Mouse (Mus musculus): ENCODE results near the gene Ripply3. TPM values are rescaled to one million over a fixed set of nuclear protein-coding genes. Genes with fewer than 3 reads are reported as not detected.

The Ripply3 gene
- polyA plus RNA-seq, 1 experiment from 2014 or later, result 4.8 TPM

- no peak overlapping the region for H3K4me3 ChIP-seq
- H3K36me3 ChIP-seq, result no peaks in the 10 kb centered on the region
- peaks cover 7% of the 10 kb centered on the region; the same call in 1 of the 2 replicates for H3K4me1 ChIP-seq
- ATAC-seq (ENCODE audit: insufficient number of reproducible peaks, low FRiP score, low TSS enrichment, low read depth), result no peak
- no peak overlapping the region for H3K27ac ChIP-seq
- no peaks in the 10 kb centered on the region for H3K27me3 ChIP-seq
- 67% methylated on average over 7 of the region's 7 CpGs for WGBS
- no peak overlapping the region for H3K9ac ChIP-seq
- H3K4me2 ChIP-seq, result no peak overlapping the region
- H3K9me3 ChIP-seq, result no peaks in the 10 kb centered on the region
Observed at GRCm38 (mm10) chr16:94347080-94347731, 19.0 kb downstream of the Ripply3 start.

- H3K27me3 ChIP-seq, result no peaks in the 10 kb centered on the region
- no peak overlapping the region for H3K9ac ChIP-seq
- no peak for ATAC-seq (ENCODE audit: insufficient number of reproducible peaks, low FRiP score, low TSS enrichment, low read depth)
- H3K36me3 ChIP-seq, result no peaks in the 10 kb centered on the region
- WGBS, result 65% methylated on average over 2 of the region's 2 CpGs
- no peak overlapping the region for H3K27ac ChIP-seq
- no peaks in the 10 kb centered on the region for H3K9me3 ChIP-seq
- H3K4me2 ChIP-seq, result no peak overlapping the region
- H3K4me1 ChIP-seq, result peaks cover 7% of the 10 kb centered on the region; the same call in 1 of the 2 replicates
- no peak overlapping the region for H3K4me3 ChIP-seq
Observed at GRCm38 (mm10) chr16:94348779-94349178, 20.6 kb downstream of the Ripply3 start.

GRCm38 (mm10) chr16:94349588-94350286 lies 21.5 kb downstream of the Ripply3 start:
- H3K27ac ChIP-seq, result peak overlapping the region; percentile 38; the same call in 1 of the 2 replicates
- 58% methylated on average over 11 of the region's 11 CpGs for WGBS

GRCm38 (mm10) chr16:94350287-94350677 lies 22.1 kb downstream of the Ripply3 start:
- ATAC-seq (ENCODE audit: insufficient number of reproducible peaks, low FRiP score, low TSS enrichment, low read depth), result no peak
- Histone ChIP-seq H3K4me1 (peaks cover 7% of the 10 kb centered on the region; the same call in 1 of the 2 replicates), H3K36me3 (no peaks in the 10 kb centered on the region), H3K27ac (no peak overlapping the region), H3K4me3 (no peak overlapping the region), H3K9me3 (no peaks in the 10 kb centered on the region), H3K9ac (no peak overlapping the region), H3K4me2 (no peak overlapping the region), H3K27me3 (no peaks in the 10 kb centered on the region)
- 53% methylated on average over 10 of the region's 10 CpGs for WGBS

More at GRCm38 (mm10) chr16:94349588-94350286, 21.5 kb downstream of the Ripply3 start:
- no peak; the same call in 1 of the 2 replicates for ATAC-seq (ENCODE audit: insufficient number of reproducible peaks, low FRiP score, low TSS enrichment, low read depth)
- H3K27me3 ChIP-seq, result no peaks in the 10 kb centered on the region
- peaks cover 7% of the 10 kb centered on the region; the same call in 1 of the 2 replicates for H3K4me1 ChIP-seq
- H3K4me2 ChIP-seq, result no peak overlapping the region
- no peaks in the 10 kb centered on the region for H3K9me3 ChIP-seq
- no peak overlapping the region for H3K4me3 ChIP-seq
- no peak overlapping the region for H3K9ac ChIP-seq
- H3K36me3 ChIP-seq, result no peaks in the 10 kb centered on the region

GRCm38 (mm10) chr16:94354450-94354849 lies 26.2 kb downstream of the Ripply3 start:
- Histone ChIP-seq H3K27ac (no peak overlapping the region), H3K9ac (no peak overlapping the region), H3K36me3 (no peaks in the 10 kb centered on the region), H3K27me3 (no peaks in the 10 kb centered on the region), H3K9me3 (no peaks in the 10 kb centered on the region), H3K4me1 (peaks cover 7% of the 10 kb centered on the region; the same call in 1 of the 2 replicates), H3K4me2 (no peak overlapping the region), H3K4me3 (no peak overlapping the region)
- 27% methylated on average over 9 of the region's 9 CpGs for WGBS
- no peak for ATAC-seq (ENCODE audit: insufficient number of reproducible peaks, low FRiP score, low TSS enrichment, low read depth)

GRCm38 (mm10) chr16:94356046-94356445 lies 27.8 kb downstream of the Ripply3 start:
- Histone ChIP-seq H3K9me3 (no peaks in the 10 kb centered on the region), H3K9ac (no peak overlapping the region), H3K4me3 (no peak overlapping the region), H3K4me2 (no peak overlapping the region), H3K36me3 (no peaks in the 10 kb centered on the region), H3K27me3 (no peaks in the 10 kb centered on the region), H3K4me1 (no peaks in the 10 kb centered on the region), H3K27ac (no peak overlapping the region)
- ATAC-seq (ENCODE audit: insufficient number of reproducible peaks, low FRiP score, low TSS enrichment, low read depth), result no peak
- 43% methylated on average over 7 of the region's 7 CpGs for WGBS

GRCm38 (mm10) chr16:94356776-94357494 lies 28.7 kb downstream of the Ripply3 start:
- no peak overlapping the region for H3K9ac ChIP-seq

GRCm38 (mm10) chr16:94358091-94358490 lies 29.9 kb downstream of the Ripply3 start:
- Histone ChIP-seq H3K9me3 (no peaks in the 10 kb centered on the region), H3K27me3 (no peaks in the 10 kb centered on the region), H3K27ac (no peak overlapping the region), H3K4me1 (peaks cover 3% of the 10 kb centered on the region; the same call in 1 of the 2 replicates), H3K4me3 (no peak overlapping the region), H3K36me3 (no peaks in the 10 kb centered on the region), H3K4me2 (no peak overlapping the region), H3K9ac (no peak overlapping the region)
- WGBS, result 87% methylated on average over 3 of the region's 3 CpGs
- no peak for ATAC-seq (ENCODE audit: insufficient number of reproducible peaks, low FRiP score, low TSS enrichment, low read depth)

More at GRCm38 (mm10) chr16:94356776-94357494, 28.7 kb downstream of the Ripply3 start:
- no peaks in the 10 kb centered on the region for H3K4me1 ChIP-seq
- H3K27ac ChIP-seq, result no peak overlapping the region
- H3K9me3 ChIP-seq, result no peaks in the 10 kb centered on the region
- ATAC-seq (ENCODE audit: insufficient number of reproducible peaks, low FRiP score, low TSS enrichment, low read depth), result no peak
- H3K36me3 ChIP-seq, result no peaks in the 10 kb centered on the region
- no peaks in the 10 kb centered on the region for H3K27me3 ChIP-seq
- WGBS, result 62% methylated on average over 11 of the region's 11 CpGs
- no peak overlapping the region for H3K4me2 ChIP-seq
- no peak overlapping the region for H3K4me3 ChIP-seq

GRCm38 (mm10) chr16:94360578-94361350 lies 32.5 kb downstream of the Ripply3 start:
- no peak overlapping the region for H3K27ac ChIP-seq
- peak; percentile 49; the same call in 1 of the 2 replicates for ATAC-seq (ENCODE audit: insufficient number of reproducible peaks, low FRiP score, low TSS enrichment, low read depth)
- H3K4me2 ChIP-seq, result no peak overlapping the region
- H3K36me3 ChIP-seq, result 0 out of 2 replicates have a peak, but pooled peaks cover 9% of the 10 kb centered on the region
- no peaks in the 10 kb centered on the region for H3K27me3 ChIP-seq
- H3K9me3 ChIP-seq, result no peaks in the 10 kb centered on the region
- WGBS, result 82% methylated on average over 13 of the region's 13 CpGs
- H3K4me1 ChIP-seq, result peaks cover 3% of the 10 kb centered on the region; the same call in 1 of the 2 replicates
- no peak overlapping the region for H3K4me3 ChIP-seq
- H3K9ac ChIP-seq, result no peak overlapping the region

- Histone ChIP-seq H3K4me3 (no peak overlapping the region), H3K27ac (no peak overlapping the region), H3K27me3 (no peaks in the 10 kb centered on the region), H3K9me3 (no peaks in the 10 kb centered on the region), H3K4me2 (no peak overlapping the region), H3K36me3 (peaks cover 12% of the 10 kb centered on the region; the same call in 1 of the 2 replicates), H3K9ac (no peak overlapping the region), H3K4me1 (peaks cover 3% of the 10 kb centered on the region; the same call in 1 of the 2 replicates)
- no peak; the same call in 1 of the 2 replicates for ATAC-seq (ENCODE audit: insufficient number of reproducible peaks, low FRiP score, low TSS enrichment, low read depth)
- WGBS, result 47% methylated on average over 10 of the region's 10 CpGs
Observed at GRCm38 (mm10) chr16:94362174-94362873, 34.1 kb downstream of the Ripply3 start.

GRCm38 (mm10) chr16:94363814-94364213 lies 35.6 kb downstream of the Ripply3 start:
- Histone ChIP-seq H3K36me3 (peaks cover 12% of the 10 kb centered on the region; the same call in 1 of the 2 replicates), H3K4me2 (no peak overlapping the region), H3K4me1 (peaks cover 5% of the 10 kb centered on the region; the same call in 1 of the 2 replicates), H3K27ac (no peak overlapping the region), H3K4me3 (no peak overlapping the region), H3K27me3 (no peaks in the 10 kb centered on the region), H3K9ac (no peak overlapping the region), H3K9me3 (no peaks in the 10 kb centered on the region)
- ATAC-seq (ENCODE audit: insufficient number of reproducible peaks, low FRiP score, low TSS enrichment, low read depth), result no peak
- 87% methylated on average over 4 of the region's 4 CpGs for WGBS

All from limb, embryonic 15.5 days (tissue).